Mouse (Mus musculus) cerebellum, adult 9-10 months (tissue): ENCODE data around the gene Cdh9.

Experiments
- DNase-seq: peaks from one replicate; pipeline ENCODE4 v3.0.0; 2022

Cdh9 gene

GRCm38 (mm10) chr15:16728470-16729011, at the start of gene Cdh9:
TSS of gene Cdh9 (plus strand) at chr15:16728756.
- DNase-seq, result no peak

- no peak for DNase-seq
These were observed 49.5 kb upstream of the Cdh9 start for GRCm38 (mm10) chr15:16679096-16679495.

- no peak for DNase-seq
These were observed 28.7 kb upstream of the Cdh9 start for GRCm38 (mm10) chr15:16699821-16700220.

GRCm38 (mm10) chr15:16702340-16702739, 26.2 kb upstream of the Cdh9 start:
- DNase-seq, result no peak

- DNase-seq, result no peak
These were observed 10.5 kb downstream of the Cdh9 start for GRCm38 (mm10) chr15:16739088-16739487.

- no peak for DNase-seq
These were observed 18.1 kb downstream of the Cdh9 start for GRCm38 (mm10) chr15:16746672-16747071.

- peak; percentile 0 for DNase-seq
These were observed 34.7 kb downstream of the Cdh9 start for GRCm38 (mm10) chr15:16763252-16763651.

- DNase-seq, result no peak
These were observed 56.0 kb downstream of the Cdh9 start for GRCm38 (mm10) chr15:16784575-16784974.

- no peak for DNase-seq
These were observed 64.3 kb downstream of the Cdh9 start for GRCm38 (mm10) chr15:16792857-16793256.

- no peak for DNase-seq
These were observed 72.7 kb downstream of the Cdh9 start for GRCm38 (mm10) chr15:16801302-16801701.

- no peak for DNase-seq
These were observed 82.2 kb downstream of the Cdh9 start for GRCm38 (mm10) chr15:16810787-16811186.

GRCm38 (mm10) chr15:16814035-16814434, 85.5 kb downstream of the Cdh9 start:
- no peak for DNase-seq

- no peak for DNase-seq
These were observed 106.2 kb downstream of the Cdh9 start for GRCm38 (mm10) chr15:16834761-16835160.

- no peak for DNase-seq
These were observed 154.0 kb downstream of the Cdh9 start for GRCm38 (mm10) chr15:16882542-16882941.

- DNase-seq, result no peak
These were observed 168.1 kb downstream of the Cdh9 start for GRCm38 (mm10) chr15:16896674-16897073.
